Mouse (Mus musculus): ENCODE results near the gene Pde11a.

Pde11a gene

DNA sequence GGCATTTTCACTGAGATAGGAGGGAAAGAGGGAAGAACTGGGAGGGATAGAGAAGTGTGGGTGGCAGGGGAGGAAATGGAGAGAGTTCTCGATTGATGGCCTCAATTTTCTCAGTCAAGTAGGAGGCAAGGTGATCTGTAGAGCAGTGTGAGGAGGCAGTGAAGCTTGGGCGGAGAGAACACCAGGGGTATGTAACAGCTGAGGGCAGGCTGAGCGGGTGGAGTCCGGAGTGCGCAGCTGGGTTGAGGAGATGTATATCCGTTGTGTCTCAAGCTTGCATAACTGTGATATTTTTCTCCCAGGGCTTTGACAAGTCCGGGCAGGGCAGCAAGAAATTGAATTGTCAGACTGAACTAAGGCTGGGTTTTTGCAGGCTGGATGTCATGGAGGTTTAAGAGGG lies 281.0 kb downstream of the Pde11a start:
- no peak for DNase-seq (ENCODE audit: low spot score in 2 of 2)

GRCm38 (mm10) chr2:76053748-76054331 lies 284.7 kb downstream of the Pde11a start:
- no peak for DNase-seq (ENCODE audit: low spot score in 2 of 2)

DNA sequence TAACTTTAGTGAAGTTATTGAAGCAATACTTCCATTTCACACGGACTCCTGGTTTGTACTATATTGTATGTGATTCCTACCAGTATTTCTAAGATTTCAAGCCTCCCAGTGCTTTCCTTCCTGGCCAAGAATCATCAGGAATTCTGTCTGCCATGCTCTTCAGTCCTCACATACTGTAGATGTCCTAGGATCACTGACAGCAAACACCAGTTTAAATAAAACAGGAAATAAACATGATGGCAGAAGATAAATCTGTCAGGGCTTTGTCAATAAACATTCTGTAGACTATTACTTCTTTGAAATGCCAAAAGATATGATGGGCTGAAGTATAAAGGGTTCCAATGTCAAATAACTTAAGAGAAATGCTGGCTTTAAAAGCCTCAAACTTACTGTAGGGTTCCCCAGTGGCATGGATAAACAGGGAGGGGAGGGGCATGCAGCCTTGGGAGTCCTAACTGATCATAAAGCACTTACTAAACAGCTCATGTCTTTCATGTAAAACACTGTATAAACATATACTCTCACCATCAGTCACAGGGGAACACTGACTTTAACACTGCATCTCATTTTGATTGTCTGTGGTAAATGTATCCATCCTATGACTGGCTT lies 285.6 kb downstream of the Pde11a start:
- no peak for DNase-seq (ENCODE audit: low spot score in 2 of 2)

DNA sequence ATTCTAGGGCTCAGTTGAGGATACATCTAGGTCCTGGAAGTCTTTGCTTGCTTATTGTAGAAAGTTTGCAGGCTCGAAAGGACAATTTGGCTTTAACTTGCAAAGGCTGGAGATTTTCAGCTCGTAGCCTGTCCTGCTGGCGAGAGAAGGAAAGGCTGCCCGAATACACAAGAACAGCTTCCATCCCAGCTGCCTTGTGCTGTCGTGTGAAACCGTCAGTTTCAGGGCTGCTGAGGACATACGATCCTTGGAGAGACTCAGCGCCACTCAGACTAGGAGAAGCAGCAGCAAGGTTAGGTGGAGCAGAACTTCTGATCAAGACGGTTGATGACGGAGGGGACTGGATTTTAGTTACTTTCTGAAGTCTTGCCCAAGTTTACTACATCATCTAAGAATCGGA lies 287.2 kb downstream of the Pde11a start:
- DNase-seq (ENCODE audit: low spot score in 2 of 2) = no peak

DNA sequence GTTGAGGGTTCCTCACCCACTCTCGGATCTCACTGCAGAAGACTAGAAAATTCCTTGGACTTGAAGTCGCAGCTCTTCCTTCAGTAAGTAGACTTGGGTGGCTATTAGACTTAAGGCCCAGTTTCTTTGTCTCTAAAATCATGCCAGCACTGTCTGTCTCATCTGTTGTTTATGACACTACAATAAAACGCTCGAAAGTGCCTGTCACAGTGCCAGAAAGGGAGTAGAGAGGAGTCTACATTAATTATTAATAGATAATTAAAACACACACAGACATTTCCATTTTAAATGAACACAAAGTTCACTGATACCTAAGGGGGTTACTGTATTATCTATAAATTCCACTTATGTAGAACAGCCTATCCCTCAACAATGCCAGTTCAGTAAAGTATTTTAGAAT lies 287.7 kb downstream of the Pde11a start:
- no peak for DNase-seq (ENCODE audit: low spot score in 2 of 2)

- DNase-seq (ENCODE audit: low spot score in 2 of 2) = no peak
Observed at GRCm38 (mm10) chr2:76050092-76050491, 288.5 kb downstream of the Pde11a start.

DNA sequence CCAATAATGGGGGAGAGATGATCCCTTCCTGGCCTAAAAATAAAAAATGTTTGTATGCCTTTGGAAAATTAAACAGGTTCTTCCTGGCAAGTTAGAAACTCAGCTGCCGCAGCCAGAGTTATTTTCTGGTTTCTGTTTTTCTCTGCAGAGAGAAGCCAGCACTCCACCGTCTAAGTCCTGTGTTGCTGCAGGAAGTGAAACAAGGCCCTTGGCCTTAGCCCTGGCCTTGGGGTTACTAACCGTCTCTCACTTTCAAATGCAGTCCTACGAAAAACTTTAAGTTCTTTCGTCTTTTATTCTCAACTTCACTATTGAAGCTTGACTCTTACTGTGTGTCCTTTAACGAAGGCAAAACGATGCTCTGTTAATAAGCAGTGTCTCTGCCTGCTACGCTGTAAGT lies 289.0 kb downstream of the Pde11a start:
- no peak for DNase-seq (ENCODE audit: low spot score in 2 of 2)

GRCm38 (mm10) chr2:76047740-76048139 lies 290.8 kb downstream of the Pde11a start:
- DNase-seq (ENCODE audit: low spot score in 2 of 2) = no peak

DNA sequence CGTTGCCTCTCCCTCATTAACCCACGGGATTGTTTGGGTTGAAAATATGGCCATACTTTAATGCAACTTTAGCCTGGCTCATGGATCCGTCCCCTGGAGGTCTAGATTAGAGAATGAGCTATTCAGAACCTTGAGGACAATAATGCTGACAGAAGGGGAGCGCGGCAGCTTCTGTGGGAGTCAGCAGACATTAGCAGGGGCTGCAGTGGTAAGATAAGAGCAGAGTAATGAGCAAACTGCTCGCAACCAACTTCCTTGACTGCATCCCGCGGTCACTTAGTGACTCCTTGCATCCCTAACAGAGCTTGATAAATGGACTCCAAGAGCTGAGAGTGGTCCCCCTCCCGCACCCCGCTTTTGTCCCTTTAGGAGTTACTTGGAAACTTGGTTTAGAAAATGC lies 296.4 kb downstream of the Pde11a start:
- DNase-seq (ENCODE audit: low spot score in 2 of 2) = no peak

DNA sequence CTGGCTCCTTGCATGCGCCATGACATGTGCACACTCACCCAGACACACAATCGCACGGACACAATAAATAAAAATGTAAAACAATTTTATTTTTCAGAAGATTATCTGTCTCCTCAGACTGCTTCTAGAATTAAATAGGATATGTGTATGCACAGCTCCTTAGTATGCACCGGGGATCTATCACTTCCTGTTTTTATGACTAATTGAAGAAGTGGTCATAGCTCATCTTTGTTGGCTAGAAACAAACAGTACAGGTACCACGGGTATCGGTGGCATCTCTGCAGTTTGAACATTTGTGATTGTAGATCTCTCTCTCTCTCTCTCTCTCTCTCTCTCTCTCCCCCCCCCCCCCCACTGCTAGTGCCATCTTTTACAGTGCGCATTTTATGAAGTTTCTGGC lies 298.5 kb downstream of the Pde11a start:
- DNase-seq (ENCODE audit: low spot score in 2 of 2) = no peak

DNA sequence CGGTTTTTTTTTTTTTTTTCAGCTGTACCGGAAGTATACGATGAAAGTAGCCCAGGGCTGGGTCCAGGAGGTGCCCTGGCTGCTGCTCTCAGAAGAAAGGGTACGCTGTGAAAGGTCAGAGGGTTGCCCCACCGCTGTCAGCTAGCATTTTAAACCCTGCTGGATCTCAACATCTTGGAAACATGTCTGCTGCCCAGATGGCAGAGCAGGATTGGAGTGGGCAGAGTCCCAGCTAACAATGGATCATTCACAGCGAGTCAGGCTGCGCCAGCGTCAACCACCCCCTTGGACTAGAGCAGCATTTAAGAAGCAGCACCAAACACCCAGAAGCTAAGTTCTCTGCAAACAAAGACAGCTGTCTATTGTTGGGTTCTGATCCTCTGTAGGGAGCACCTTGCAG lies 308.5 kb downstream of the Pde11a start:
- peak; percentile 41 to 50 for DNase-seq (ENCODE audit: low spot score in 2 of 2)

DNA sequence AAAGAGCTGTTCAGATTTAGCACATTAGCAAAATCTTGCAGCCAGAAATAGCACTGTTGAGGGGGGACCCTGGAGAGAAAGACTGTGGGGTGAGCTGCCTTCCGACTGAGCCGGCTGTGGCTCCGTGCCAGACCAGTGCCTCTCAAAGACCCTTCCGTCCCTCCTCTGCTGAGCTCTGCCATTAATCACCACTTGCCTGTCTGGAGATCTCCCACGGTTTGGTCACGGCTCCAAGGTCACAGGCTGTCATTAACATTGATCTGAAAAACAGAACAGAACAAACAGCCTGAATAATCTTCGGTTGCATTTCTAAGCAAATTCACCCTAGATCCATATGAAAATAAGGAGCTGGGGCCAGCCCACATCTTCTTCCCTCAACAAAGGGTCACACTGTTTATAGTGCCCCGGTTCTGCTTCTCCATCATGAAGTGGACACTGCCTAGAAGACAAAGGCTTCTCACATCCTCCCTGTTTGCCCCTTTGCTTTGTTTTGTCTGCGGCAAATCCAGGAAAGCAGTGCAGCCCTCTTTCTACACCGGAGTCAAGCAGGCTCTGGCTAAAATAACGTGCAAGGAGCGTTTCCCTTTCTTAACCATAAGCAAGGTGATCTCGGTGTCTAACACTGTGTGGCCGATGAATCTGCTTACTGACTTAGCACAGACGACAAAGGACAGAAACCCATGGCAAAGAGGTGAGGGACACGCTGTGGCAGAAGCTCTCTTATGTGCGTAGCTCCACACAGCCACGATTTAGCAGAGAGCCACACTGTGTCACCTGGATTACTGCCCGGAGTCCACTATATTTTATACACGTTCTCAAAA lies 309.3 kb downstream of the Pde11a start:
- peak; percentile 24 to 44 for DNase-seq (ENCODE audit: low spot score in 2 of 2)

DNA sequence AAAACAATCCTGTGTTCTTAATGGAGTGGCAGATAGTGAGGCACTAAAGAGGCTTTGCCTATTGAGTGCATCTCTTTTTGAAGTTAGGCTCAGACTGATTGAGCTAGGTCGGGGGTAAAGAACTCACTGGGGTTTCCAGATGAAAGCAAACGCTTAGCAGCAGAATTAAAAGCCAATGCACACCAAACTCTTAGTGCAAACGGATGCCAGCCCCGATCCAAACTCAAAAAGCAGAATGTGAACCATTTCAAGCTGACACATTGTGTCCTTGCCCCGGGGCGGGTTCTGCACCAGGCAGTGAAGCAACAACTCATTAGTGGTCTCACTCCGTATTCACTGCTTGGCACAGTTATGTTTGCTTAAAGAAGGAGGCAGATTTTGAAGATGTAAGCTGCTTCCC lies 321.7 kb downstream of the Pde11a start:
- DNase-seq (ENCODE audit: low spot score in 2 of 2) = no peak

- DNase-seq (ENCODE audit: low spot score in 2 of 2) = no peak
Observed at GRCm38 (mm10) chr2:76016136-76016535, 322.4 kb downstream of the Pde11a start.

DNA sequence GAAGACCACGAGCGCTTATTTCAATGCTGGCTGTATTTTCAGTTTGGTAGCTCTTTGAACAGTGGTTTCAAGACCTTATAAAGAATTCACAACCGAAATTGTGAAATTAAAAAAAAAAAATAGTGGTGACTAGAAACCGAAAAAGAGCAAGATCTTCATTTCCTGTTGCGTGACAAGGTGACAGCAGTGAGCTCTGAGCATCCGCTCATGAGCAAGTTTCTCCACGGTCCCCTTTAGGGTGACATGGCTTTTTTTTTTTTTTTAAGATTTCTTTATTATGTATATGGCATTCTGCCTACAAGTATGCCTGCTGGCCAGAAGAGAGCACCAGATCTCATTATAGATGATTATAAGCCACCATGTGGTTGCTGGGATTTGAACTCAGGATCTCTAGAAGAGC lies 323.1 kb downstream of the Pde11a start:
- DNase-seq (ENCODE audit: low spot score in 2 of 2) = no peak

DNA sequence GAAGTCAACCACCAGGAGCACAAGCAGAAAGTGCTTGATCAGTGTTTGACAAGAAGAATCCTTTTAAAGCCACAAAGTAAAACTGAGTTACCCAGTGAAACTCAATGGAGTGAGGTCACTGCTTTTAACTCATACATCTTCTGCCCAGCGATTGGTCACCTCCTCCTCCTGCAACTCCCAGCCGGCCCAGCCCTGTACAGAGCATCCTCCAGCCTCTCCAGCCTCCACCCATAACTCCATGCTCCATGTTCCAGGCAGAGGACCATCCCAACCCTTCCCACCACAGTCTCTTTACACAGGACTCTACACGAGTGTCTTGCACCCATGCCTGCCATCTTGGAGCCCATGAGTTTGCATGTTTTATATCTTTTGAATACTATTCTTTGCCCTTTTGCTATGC lies 323.9 kb downstream of the Pde11a start:
- DNase-seq (ENCODE audit: low spot score in 2 of 2) = no peak

DNA sequence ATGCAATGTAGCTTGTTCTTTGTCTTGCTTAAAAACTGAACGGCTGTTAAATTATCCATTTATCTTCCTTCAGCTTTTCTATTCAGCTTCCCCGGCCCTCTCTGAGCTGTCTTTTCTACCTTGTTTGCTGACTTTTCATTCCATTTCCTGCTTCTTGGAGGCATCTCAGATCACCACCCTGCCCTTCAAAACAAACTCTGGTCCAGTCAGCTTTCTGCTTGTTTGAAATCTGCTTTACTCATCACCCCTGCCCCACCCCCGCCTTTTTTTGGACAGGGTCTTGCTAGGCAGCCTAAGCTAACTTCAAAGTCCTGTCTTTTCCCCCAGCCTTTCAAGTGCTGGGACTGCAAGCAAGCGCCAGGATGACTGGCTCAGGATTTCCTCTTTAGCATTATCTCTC lies 332.4 kb downstream of the Pde11a start:
- no peak for DNase-seq (ENCODE audit: low spot score in 2 of 2)

- no peak for DNase-seq (ENCODE audit: low spot score in 2 of 2)
Observed at GRCm38 (mm10) chr2:76002899-76003298, 335.7 kb downstream of the Pde11a start.

DNA sequence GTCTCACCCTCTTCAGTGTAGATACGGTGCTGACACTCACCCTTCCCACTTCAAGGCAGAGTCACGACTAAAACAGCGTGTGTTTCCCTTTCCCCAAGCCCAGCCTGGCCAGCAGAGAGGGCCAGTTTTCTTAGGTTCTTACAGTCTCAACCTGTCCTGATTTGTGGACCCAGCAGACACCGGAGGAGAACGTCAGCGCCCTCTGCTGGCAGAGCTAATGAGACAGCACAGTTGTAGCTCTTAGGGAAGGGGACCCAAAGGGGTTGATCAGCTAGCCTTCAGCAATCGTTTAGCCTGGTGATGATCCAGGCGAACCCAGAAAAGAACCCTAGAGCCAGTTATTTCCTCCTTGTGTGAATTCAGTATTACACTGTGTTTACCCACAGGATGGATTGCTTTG lies 337.2 kb downstream of the Pde11a start:
- DNase-seq (ENCODE audit: low spot score in 2 of 2) = no peak

GRCm38 (mm10) chr2:75999636-76000035 lies 338.9 kb downstream of the Pde11a start:
- no peak for DNase-seq (ENCODE audit: low spot score in 2 of 2)

GRCm38 (mm10) chr2:75998692-75999091 lies 339.9 kb downstream of the Pde11a start:
- no peak for DNase-seq (ENCODE audit: low spot score in 2 of 2)

- no peak for DNase-seq (ENCODE audit: low spot score in 2 of 2)
Observed at GRCm38 (mm10) chr2:75997726-75998125, 340.8 kb downstream of the Pde11a start.

DNA sequence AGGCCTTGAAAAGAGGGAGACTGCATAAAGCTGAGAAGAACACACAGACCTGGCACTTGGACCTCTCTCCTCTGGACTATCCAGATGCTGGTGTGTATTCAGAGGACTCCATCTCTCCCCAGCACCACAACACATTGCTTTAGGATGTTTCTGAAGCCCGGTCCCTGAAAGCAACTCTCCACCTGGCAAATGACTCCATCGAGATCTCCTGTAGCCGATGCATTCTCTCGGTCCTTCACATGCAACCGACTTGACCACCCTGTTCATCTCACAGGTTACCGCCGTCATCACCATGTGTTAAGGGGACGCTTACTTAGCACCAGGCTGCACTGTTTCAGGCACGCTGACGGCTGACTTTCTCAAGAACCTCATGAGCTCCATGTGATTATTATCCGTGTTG lies 343.7 kb downstream of the Pde11a start:
- DNase-seq (ENCODE audit: low spot score in 2 of 2) = no peak

All from frontal cortex, postnatal 10 days (tissue).